Mouse (Mus musculus) forebrain, embryonic 15.5 days (tissue): ENCODE measurements around the gene Asic2. TPM values are rescaled to one million over a fixed set of nuclear protein-coding genes. Genes with fewer than 3 reads are reported as not detected.

ENCODE experiments used
- ATAC-seq: fragments of 200-750 bp; cut with Nextera tagmentation; replicated peaks from 2 replicates; pipeline ENCODE4 v1.8.0; 2017; ENCODE audit warnings: mild to moderate bottlenecking, moderate TSS enrichment, moderate library complexity
- H3K27ac ChIP-seq: fragments of 300-500 bp; sonication (generic); replicated peaks from 2 replicates; pipeline ENCODE4 v1.5.1; 2015; ENCODE audit warnings: mild to moderate bottlenecking, inconsistent platforms
- H3K27me3 ChIP-seq: fragments of 300-500 bp; sonication (generic); 2 replicates; pipeline ENCODE4 v1.6.1; 2015; ENCODE audit warnings: inconsistent platforms
- H3K36me3 ChIP-seq: fragments of 300-500 bp; sonication (generic); 2 replicates; pipeline ENCODE4 v1.6.1; 2015; ENCODE audit warnings: mild to moderate bottlenecking, inconsistent platforms
- H3K4me1 ChIP-seq: fragments of 300-500 bp; sonication (generic); 2 replicates; pipeline ENCODE4 v1.6.1; 2015; ENCODE audit warnings: inconsistent platforms
- H3K4me2 ChIP-seq: fragments of 300-500 bp; sonication (generic); replicated peaks from 2 replicates; pipeline ENCODE4 v1.6.1; 2015; ENCODE audit warnings: mild to moderate bottlenecking, inconsistent platforms
- H3K4me3 ChIP-seq: fragments of 300-500 bp; sonication (generic); 2 replicates; pipeline ENCODE4 v1.5.1; 2015; ENCODE audit warnings: mild to moderate bottlenecking, inconsistent platforms
- H3K9ac ChIP-seq: fragments of 300-500 bp; sonication (generic); replicated peaks from 2 replicates; pipeline ENCODE4 v1.6.1; 2015; ENCODE audit warnings: mild to moderate bottlenecking, inconsistent platforms
- H3K9me3 ChIP-seq: fragments of 300-500 bp; sonication (generic); 2 replicates; pipeline ENCODE4 v1.6.1; 2016; ENCODE audit warnings: inconsistent platforms
- WGBS: fragments of 180-500 bp; shearing (Covaris S2); methylation state at CpG from one replicate; pipeline ENCODE4 v1.1.7; 2015; ENCODE audit warnings: mixed read lengths; 5-methylcytosine and 5-hydroxymethylcytosine counted together
- polyA plus RNA-seq: library from polyadenylated mRNA; unstranded; fragments of >200 nt; fragmentation: Nextera tagmentation; extraction: Ambion mirVana; gene quantifications from 2 replicates; pipeline ENCODE4 v1.2.1, GENCODE M21; 2015

Asic2 gene
- polyA plus RNA-seq, 1 experiment from 2014 or later = 5.5 TPM

GRCm38 (mm10) chr11:81489144-81489735 lies 479.0 kb downstream of the Asic2 start:
- WGBS = 50% methylated on average over 1 of the region's 1 CpGs

GRCm38 (mm10) chr11:81488681-81489080 lies 479.6 kb downstream of the Asic2 start:
- 80% methylated on average over 5 of the region's 5 CpGs for WGBS
- no peaks in the 10 kb centered on the region for H3K36me3 ChIP-seq
- no peak overlapping the region for H3K4me3 ChIP-seq
- ATAC-seq = no peak
- H3K9me3 ChIP-seq = no peaks in the 10 kb centered on the region
- no peak overlapping the region for H3K4me2 ChIP-seq
- peaks cover 19% of the 10 kb centered on the region for H3K4me1 ChIP-seq
- no peak overlapping the region for H3K9ac ChIP-seq
- H3K27me3 ChIP-seq = no peaks in the 10 kb centered on the region
- peak overlapping the region; percentile 25 for H3K27ac ChIP-seq

More at GRCm38 (mm10) chr11:81489144-81489735, 479.0 kb downstream of the Asic2 start:
- Histone ChIP-seq H3K27ac (peak overlapping the region; percentile 25; the same call in 1 of the 2 replicates), H3K4me2 (no peak overlapping the region), H3K4me3 (no peak overlapping the region), H3K4me1 (peaks cover 19% of the 10 kb centered on the region), H3K9ac (no peak overlapping the region), H3K27me3 (no peaks in the 10 kb centered on the region), H3K36me3 (no peaks in the 10 kb centered on the region), H3K9me3 (no peaks in the 10 kb centered on the region)
- ATAC-seq = no peak

GRCm38 (mm10) chr11:81486265-81486940 lies 481.9 kb downstream of the Asic2 start:
- Histone ChIP-seq H3K4me1 (peaks cover 13% of the 10 kb centered on the region; the same call in 1 of the 2 replicates), H3K27ac (peak overlapping the region; percentile 81), H3K9ac (no peak overlapping the region), H3K36me3 (no peaks in the 10 kb centered on the region), H3K4me2 (no peak overlapping the region), H3K9me3 (no peaks in the 10 kb centered on the region), H3K4me3 (no peak overlapping the region), H3K27me3 (no peaks in the 10 kb centered on the region)
- peak; percentile 72 for ATAC-seq
- WGBS = 13% methylated on average over 6 of the region's 6 CpGs

GRCm38 (mm10) chr11:81481198-81481597 lies 487.1 kb downstream of the Asic2 start:
- Histone ChIP-seq H3K9me3 (no peaks in the 10 kb centered on the region), H3K36me3 (no peaks in the 10 kb centered on the region), H3K27me3 (no peaks in the 10 kb centered on the region), H3K4me2 (no peak overlapping the region), H3K4me3 (no peak overlapping the region), H3K9ac (no peak overlapping the region), H3K27ac (no peak overlapping the region), H3K4me1 (0 out of 2 replicates have a peak, but pooled peaks cover 5% of the 10 kb centered on the region)
- ATAC-seq = no peak
- WGBS = 23% methylated on average over 2 of the region's 3 CpGs

- H3K9ac ChIP-seq = no peak overlapping the region
- no peak overlapping the region for H3K4me3 ChIP-seq
- H3K36me3 ChIP-seq = no peaks in the 10 kb centered on the region
- no peaks in the 10 kb centered on the region for H3K27me3 ChIP-seq
- no peak for ATAC-seq
- no peak overlapping the region for H3K27ac ChIP-seq
- no peaks in the 10 kb centered on the region for H3K9me3 ChIP-seq
- H3K4me1 ChIP-seq = no peaks in the 10 kb centered on the region
- no peak overlapping the region for H3K4me2 ChIP-seq
Measured at GRCm38 (mm10) chr11:81476231-81476630, 492.0 kb downstream of the Asic2 start.

GRCm38 (mm10) chr11:81474121-81474520 lies 494.1 kb downstream of the Asic2 start:
- H3K9ac ChIP-seq = no peak overlapping the region
- no peaks in the 10 kb centered on the region for H3K4me1 ChIP-seq
- no peak overlapping the region for H3K4me3 ChIP-seq
- no peak overlapping the region for H3K4me2 ChIP-seq
- no peak overlapping the region for H3K27ac ChIP-seq
- 79% methylated on average over 2 of the region's 2 CpGs for WGBS
- no peaks in the 10 kb centered on the region for H3K36me3 ChIP-seq
- no peak for ATAC-seq
- H3K27me3 ChIP-seq = no peaks in the 10 kb centered on the region
- H3K9me3 ChIP-seq = no peaks in the 10 kb centered on the region

GRCm38 (mm10) chr11:81462199-81462598 lies 506.1 kb downstream of the Asic2 start:
- 5% methylated on average over 5 of the region's 5 CpGs for WGBS
- Histone ChIP-seq H3K4me1 (no peaks in the 10 kb centered on the region), H3K36me3 (no peaks in the 10 kb centered on the region), H3K9me3 (no peaks in the 10 kb centered on the region), H3K27me3 (no peaks in the 10 kb centered on the region), H3K4me2 (no peak overlapping the region), H3K27ac (no peak overlapping the region), H3K4me3 (no peak overlapping the region), H3K9ac (no peak overlapping the region)
- ATAC-seq = no peak

- H3K9ac ChIP-seq = no peak overlapping the region
- no peak overlapping the region for H3K4me3 ChIP-seq
- WGBS = 11% methylated on average over 4 of the region's 4 CpGs
- H3K4me1 ChIP-seq = 0 out of 2 replicates have a peak, but pooled peaks cover 1% of the 10 kb centered on the region
- no peaks in the 10 kb centered on the region for H3K9me3 ChIP-seq
- H3K36me3 ChIP-seq = no peaks in the 10 kb centered on the region
- no peak overlapping the region for H3K4me2 ChIP-seq
- H3K27ac ChIP-seq = no peak overlapping the region
- H3K27me3 ChIP-seq = no peaks in the 10 kb centered on the region
- no peak for ATAC-seq
Measured at GRCm38 (mm10) chr11:81461748-81462147, 506.5 kb downstream of the Asic2 start.

- Histone ChIP-seq H3K36me3 (no peaks in the 10 kb centered on the region), H3K9me3 (no peaks in the 10 kb centered on the region), H3K9ac (no peak overlapping the region), H3K27ac (no peak overlapping the region), H3K4me3 (no peak overlapping the region), H3K27me3 (no peaks in the 10 kb centered on the region), H3K4me2 (no peak overlapping the region), H3K4me1 (peaks cover 19% of the 10 kb centered on the region)
- 89% methylated on average over 4 of the region's 4 CpGs for WGBS
- ATAC-seq = no peak
Measured at GRCm38 (mm10) chr11:81454921-81455320, 513.3 kb downstream of the Asic2 start.

- WGBS = 14% methylated on average over 1 of the region's 1 CpGs
- Histone ChIP-seq H3K9ac (no peak overlapping the region), H3K27ac (peak overlapping the region; percentile 54), H3K9me3 (no peaks in the 10 kb centered on the region), H3K4me1 (peaks cover 27% of the 10 kb centered on the region), H3K4me3 (no peak overlapping the region), H3K36me3 (no peaks in the 10 kb centered on the region), H3K27me3 (no peaks in the 10 kb centered on the region), H3K4me2 (no peak overlapping the region)
- no peak for ATAC-seq
Measured at GRCm38 (mm10) chr11:81454111-81454510, 514.1 kb downstream of the Asic2 start.

- H3K4me3 ChIP-seq = no peak overlapping the region
- H3K27me3 ChIP-seq = no peaks in the 10 kb centered on the region
- no peaks in the 10 kb centered on the region for H3K36me3 ChIP-seq
- H3K9me3 ChIP-seq = no peaks in the 10 kb centered on the region
- no peak overlapping the region for H3K9ac ChIP-seq
- no peak overlapping the region for H3K4me2 ChIP-seq
- H3K4me1 ChIP-seq = peaks cover 28% of the 10 kb centered on the region
- WGBS = 10% methylated on average over 2 of the region's 3 CpGs
- peak; percentile 78 for ATAC-seq
- peak overlapping the region; percentile 37; the same call in 1 of the 2 replicates for H3K27ac ChIP-seq
Measured at GRCm38 (mm10) chr11:81449271-81449705, 519.0 kb downstream of the Asic2 start.

GRCm38 (mm10) chr11:81446347-81446746 lies 521.9 kb downstream of the Asic2 start:
- ATAC-seq = no peak
- H3K4me2 ChIP-seq = no peak overlapping the region

More at GRCm38 (mm10) chr11:81446347-81446746, 521.9 kb downstream of the Asic2 start:
- H3K9me3 ChIP-seq = no peaks in the 10 kb centered on the region
- no peak overlapping the region for H3K9ac ChIP-seq
- peaks cover 20% of the 10 kb centered on the region for H3K4me1 ChIP-seq
- WGBS = 84% methylated on average over 1 of the region's 1 CpGs
- H3K4me3 ChIP-seq = no peak overlapping the region
- no peaks in the 10 kb centered on the region for H3K27me3 ChIP-seq
- H3K27ac ChIP-seq = no peak overlapping the region
- H3K36me3 ChIP-seq = no peaks in the 10 kb centered on the region
